Mouse (Mus musculus) midbrain, embryonic 14.5 days (tissue): ENCODE results near the gene Zdhhc7. TPM values are rescaled to one million over a fixed set of nuclear protein-coding genes. Genes with fewer than 3 reads are reported as not detected.

ENCODE experiments used
- polyA plus RNA-seq: library from polyadenylated mRNA; unstranded; fragments of >200 nt; fragmentation: Nextera tagmentation; extraction: Ambion mirVana; gene quantifications from 2 replicates; pipeline ENCODE4 v1.2.1, GENCODE M21; 2014

Zdhhc7 gene
- polyA plus RNA-seq, 1 experiment from 2014 or later = 26.7 TPM

Other genes with a start within 250 kb of the Zdhhc7 start
- 14.0 and 18.1 TPM in 2 replicates for gene Klhl36, start 239.2 kb downstream of the Zdhhc7 start, polyA plus RNA-seq
- gene Usp10, start 191.1 kb downstream of the Zdhhc7 start, polyA plus RNA-seq = 94.2 and 106 TPM in 2 replicates
- gene Gm20388, start 190.6 kb downstream of the Zdhhc7 start, polyA plus RNA-seq = 4.1 and 4.7 TPM in 2 replicates
- 0.66 and 1.1 TPM in 2 replicates for gene Crispld2, start 109.0 kb downstream of the Zdhhc7 start, polyA plus RNA-seq
- gene 6430548M08Rik, start 12.7 kb upstream of the Zdhhc7 start, polyA plus RNA-seq = 35.5 and 38.8 TPM in 2 replicates
- 0.92 and 1.8 TPM in 2 replicates for gene Fam92b, start 76.0 kb upstream of the Zdhhc7 start, polyA plus RNA-seq
- gene Gse1, start 127.0 kb upstream of the Zdhhc7 start, polyA plus RNA-seq = 28.6 and 29.0 TPM in 2 replicates